ENCODE assay signal across 8 mouse cellular contexts in the genomic region with DNA sequence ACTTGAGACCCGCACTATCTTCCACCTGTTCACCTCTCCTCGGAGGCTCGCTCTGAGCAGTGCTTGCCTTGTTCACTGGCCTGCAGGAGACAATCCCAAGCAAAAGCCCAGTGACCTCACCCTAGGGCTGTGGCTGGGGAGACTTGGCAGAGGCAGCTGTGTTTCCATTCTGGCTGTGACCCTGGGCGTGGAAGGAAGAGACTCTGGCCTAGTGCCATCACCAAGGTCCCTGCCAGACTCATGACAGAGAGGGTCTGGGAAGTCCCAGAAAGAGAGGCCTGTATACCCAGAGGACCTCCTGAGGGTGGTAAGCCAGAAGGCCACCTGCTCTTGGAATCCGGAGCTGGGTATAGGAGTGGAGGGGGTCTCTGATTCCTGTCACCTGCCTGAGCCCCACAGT.
DNase-seq lines count a peak whose midpoint lies in the region; ATAC-seq and TF ChIP-seq lines count a peak whose summit lies in the region.

No protein-coding gene starts in this region.

- peaks cover 25% of the 10 kb centered on the region for H3K4me1 ChIP-seq in cerebellum, adult 2 months (ENCODE audit: control insufficient read depth, insufficient read depth, low read length)
- peaks cover 17% of the 10 kb centered on the region for H3K4me1 ChIP-seq in hindbrain, embryonic 16.5 days (ENCODE audit: control insufficient read depth, insufficient read depth, low read depth, low read length)

- H3K36me3 ChIP-seq in hindbrain, embryonic 16.5 days (ENCODE audit: control insufficient read depth, insufficient read depth, low read length), result no peaks in the 10 kb centered on the region

- no peak overlapping the region for H3K9ac ChIP-seq in hindbrain, embryonic 16.5 days (ENCODE audit: low read depth, low read length)

- 35% methylated on average over 5 of the region's 5 CpGs for WGBS in cerebellum, adult 2 months
- 59% methylated on average over 5 of the region's 5 CpGs for WGBS in hindbrain, embryonic 16.5 days

- no peak overlapping the region for H3K4me2 ChIP-seq in hindbrain, embryonic 16.5 days (ENCODE audit: low read length)

- no peaks in the 10 kb centered on the region for H3K27me3 ChIP-seq in cerebellum, adult 2 months (ENCODE audit: control insufficient read depth, insufficient read depth, low read length)
- no peaks in the 10 kb centered on the region for H3K27me3 ChIP-seq in hindbrain, embryonic 16.5 days (replicated peaks; ENCODE audit: control insufficient read depth, insufficient read depth, low read length)

- TF ChIP-seq POLR2A in cerebellum, adult 2 months (IDR thresholded peaks at IDR 0.05; ENCODE audit: borderline replicate concordance, insufficient read depth, low read length), result no peak

- no peaks in the 10 kb centered on the region for H3K9me3 ChIP-seq in hindbrain, embryonic 16.5 days (ENCODE audit: control insufficient read depth, low read length)

- TF ChIP-seq CTCF in cerebellum, adult 2 months (IDR thresholded peaks at IDR 0.05; ENCODE audit: borderline replicate concordance, insufficient read depth, low read depth, low read length), result no peak
- TF ChIP-seq CTCF in gastrocnemius, adult 2 months (IDR thresholded peaks at IDR 0.05), result no peak

- H3K4me3 ChIP-seq in cerebellum, adult 2 months (replicated peaks; ENCODE audit: insufficient read depth, low read depth, low read length), result no peak overlapping the region
- H3K4me3 ChIP-seq in gastrocnemius, adult 2 months, result peak overlapping the region; percentile 23; the same call in 1 of the 2 replicates
- no peak overlapping the region for H3K4me3 ChIP-seq in hindbrain, embryonic 16.5 days (ENCODE audit: low read length)

- intact Hi-C loops in gastrocnemius, adult 2 months (cut with DNase I), result loop anchor here (1.0 kb wide), 1 partner anchor 73 kb away; no protein-coding TSS in a partner anchor

- DNase-seq in cerebellum, adult 2 months, result peak; percentile 46 to 51
- peak; percentile 78 for DNase-seq in 3134 (ENCODE audit: extremely low read depth, insufficient read length, low spot score)
- peak; percentile 92 for DNase-seq in gastrocnemius, adult 2 months
- DNase-seq in cerebellum, adult 11 months, result no peak

- ATAC-seq in cerebellum, adult (ENCODE audit: insufficient number of reproducible peaks, low FRiP score, low TSS enrichment), result no peak
- peak; percentile 43; the same call in 1 of the 2 replicates for ATAC-seq in hindbrain, embryonic 16.5 days
- 0 out of 2 replicates have a peak, but pooled peaks have one; percentile 16 for ATAC-seq in megakaryocyte-erythroid progenitor cell, adult 5-6 weeks (replicated peaks; ENCODE audit: low FRiP score, low TSS enrichment, poor library complexity, severe bottlenecking)
- no peak for ATAC-seq in monocyte, adult 5-6 weeks (replicated peaks; ENCODE audit: insufficient number of reproducible peaks, low FRiP score, low TSS enrichment, poor library complexity, severe bottlenecking)

- no peak overlapping the region for H3K27ac ChIP-seq in cerebellum, adult 2 months (ENCODE audit: insufficient read depth, low read length)
- peak overlapping the region; percentile 86 for H3K27ac ChIP-seq in gastrocnemius, adult 2 months
- peak overlapping the region; percentile 14; the same call in 1 of the 2 replicates for H3K27ac ChIP-seq in hindbrain, embryonic 16.5 days (ENCODE audit: low read depth, low read length)

Comparison
In these comparisons a context has a peak if more than half of its experiments do, and no peak if none do; other contexts are left out.
1. ATAC-seq: peak in hindbrain, embryonic 16.5 days (single experiment) and megakaryocyte-erythroid progenitor cell, adult 5-6 weeks (single experiment); none in cerebellum, adult (single experiment) and monocyte, adult 5-6 weeks (single experiment).